Mouse (Mus musculus) C2C12 (cell line): ENCODE data around the gene Car14. TPM values are rescaled to one million over a fixed set of nuclear protein-coding genes. Genes with fewer than 3 reads are reported as not detected.
"Not testable (repeated sequence)": the region's sequence is repeated elsewhere in the genome, so short reads cannot be mapped to it uniquely, and the experiment has no call there.

ENCODE experiments used
- H3K27me3 ChIP-seq: one replicate; pipeline ENCODE4 v1.6.1; 2011; ENCODE audit not compliant: control insufficient read depth, insufficient read depth, insufficient read length
- H3K36me3 ChIP-seq: one replicate; pipeline ENCODE4 v1.6.1; 2011; ENCODE audit not compliant: control insufficient read depth, insufficient read depth
- H3K4me3 ChIP-seq: one replicate; pipeline ENCODE4 v1.5.1; 2011; ENCODE audit warnings: mild to moderate bottlenecking, control low read depth; ENCODE audit not compliant: poor library complexity, insufficient read depth, severe bottlenecking
- H3K79me2 ChIP-seq: one replicate; pipeline ENCODE4 v1.6.1; 2011; ENCODE audit not compliant: control insufficient read depth, insufficient read depth
- H3K79me3 ChIP-seq: one replicate; pipeline ENCODE4 v1.6.1; 2011; ENCODE audit warnings: low read depth, control low read depth
- H3ac ChIP-seq: one replicate; pipeline ENCODE3; 2011; ENCODE audit warnings: low read depth; ENCODE audit not compliant: control insufficient read depth, insufficient read length
- CEBPB ChIP-seq: IDR thresholded peaks from one replicate; pipeline ENCODE4 v1.6.1; 2011; ENCODE audit warnings: low read depth, mild to moderate bottlenecking, control low read depth, moderate library complexity
- CTCF ChIP-seq: IDR thresholded peaks from one replicate; pipeline ENCODE4 v1.5.1; 2011; ENCODE audit not compliant: control insufficient read depth, insufficient read depth, insufficient read length
- FOSL1 ChIP-seq: IDR thresholded peaks from one replicate; pipeline ENCODE4 v1.8.0; 2011; ENCODE audit warnings: mild to moderate bottlenecking, low read length; ENCODE audit not compliant: poor library complexity, insufficient read depth, severe bottlenecking
- MAX ChIP-seq: IDR thresholded peaks from one replicate; pipeline ENCODE4 v1.6.1; 2011; ENCODE audit warnings: mild to moderate bottlenecking, control low read depth
- MYOD1 ChIP-seq: IDR thresholded peaks from one replicate; pipeline ENCODE4 v1.6.1; 2011; ENCODE audit warnings: low read depth; ENCODE audit not compliant: control insufficient read depth, insufficient read length
- MYOG ChIP-seq: IDR thresholded peaks from one replicate; pipeline ENCODE4 v1.6.1; 2011; ENCODE audit not compliant: control insufficient read depth, insufficient read length; ENCODE audit errors: extremely low read depth
- USF1 ChIP-seq: IDR thresholded peaks from one replicate; pipeline ENCODE4 v1.6.1; 2011; ENCODE audit warnings: low read depth, mild to moderate bottlenecking, control low read depth, moderate library complexity
- polyA plus RNA-seq: library from polyadenylated mRNA; unstranded; fragments of >200 nt; fragmentation: generic; extraction: Trizol; gene quantifications from one replicate; pipeline ENCODE4 v1.2.1, GENCODE M21; 2012; ENCODE audit warnings: missing spikeins

Gene Car14
- polyA plus RNA-seq, 1 experiment = not detected

DNA sequence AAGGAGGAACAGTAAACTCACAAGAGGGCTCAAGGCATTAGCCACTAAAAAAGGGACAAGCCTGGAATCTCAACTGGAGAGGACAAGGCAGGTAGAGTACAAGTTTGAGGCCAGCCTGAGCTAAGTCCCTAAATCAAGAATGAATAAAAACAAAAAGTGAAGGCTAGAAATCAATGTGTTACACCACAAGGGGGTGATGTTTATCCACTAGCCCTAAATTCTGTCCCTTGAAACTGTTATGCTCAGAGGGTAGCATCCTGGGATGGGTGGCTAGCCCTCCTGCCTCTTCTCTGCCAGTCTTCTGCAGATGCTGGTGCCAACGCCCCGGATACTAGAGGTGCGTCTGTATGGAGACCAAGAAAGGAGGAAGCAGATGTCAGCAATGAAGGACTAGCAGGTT lies 44.2 kb downstream of the Car14 start:
- Histone ChIP-seq H3K27me3 (no peaks in the 10 kb centered on the region), H3ac (no peak overlapping the region)

DNA sequence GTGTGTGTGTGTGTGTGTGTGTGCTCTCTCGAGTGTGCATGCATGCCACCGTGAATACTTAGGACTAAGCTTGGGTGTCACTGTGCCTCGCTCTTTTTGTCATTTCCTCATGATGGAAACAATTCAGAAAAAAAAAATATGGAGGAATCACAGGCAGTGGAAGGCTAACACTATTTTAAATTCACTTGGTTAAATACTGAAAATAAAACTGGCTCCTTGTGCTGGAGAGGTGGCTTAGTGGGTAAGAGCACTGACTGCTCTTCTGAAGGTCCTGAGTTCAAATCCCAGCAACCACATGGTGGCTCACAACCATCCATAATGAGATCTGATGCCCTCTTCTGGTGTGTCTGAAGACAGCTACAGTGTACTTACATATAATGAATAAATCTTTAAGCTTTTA lies 46.2 kb downstream of the Car14 start:
- Histone ChIP-seq H3K79me2 (peaks cover 23% of the 10 kb centered on the region), H3K79me3 (peaks cover 17% of the 10 kb centered on the region)
- not testable (repeated sequence) for H3K36me3 ChIP-seq, H3K4me3 ChIP-seq, H3ac ChIP-seq, H3K27me3 ChIP-seq

More for the DNA sequence above, 44.2 kb downstream of the Car14 start:
- Histone ChIP-seq H3K36me3 (peaks cover 4% of the 10 kb centered on the region), H3K79me2 (peaks cover 3% of the 10 kb centered on the region), H3K4me3 (no peak overlapping the region), H3K79me3 (no peaks in the 10 kb centered on the region)
- TF ChIP-seq FOSL1 = no peak
- no peak for TF ChIP-seq MYOD1
- no peak for TF ChIP-seq USF1
- TF ChIP-seq MYOG = no peak
- no peak for TF ChIP-seq MAX
- TF ChIP-seq CEBPB = no peak
- no peak for TF ChIP-seq CTCF

GRCm38 (mm10) chr3:95857050-95857449 lies 47.4 kb downstream of the Car14 start:
- H3K4me3 ChIP-seq = not testable (repeated sequence)

GRCm38 (mm10) chr3:95856115-95856514 lies 48.4 kb downstream of the Car14 start:
- H3K27me3 ChIP-seq = no peaks in the 10 kb centered on the region
- H3K4me3 ChIP-seq = peak overlapping the region; percentile 89
- H3K36me3 ChIP-seq = peaks cover 26% of the 10 kb centered on the region
- H3ac ChIP-seq = peak overlapping the region; percentile 16
- TF ChIP-seq MYOD1 (no peak), MAX (no peak), MYOG (no peak), USF1 (no peak), CEBPB (no peak), FOSL1 (no peak), CTCF (no peak)
- peaks cover 25% of the 10 kb centered on the region for H3K79me3 ChIP-seq
- H3K79me2 ChIP-seq = peaks cover 28% of the 10 kb centered on the region

More at GRCm38 (mm10) chr3:95857050-95857449, 47.4 kb downstream of the Car14 start:
- H3ac ChIP-seq, H3K27me3 ChIP-seq: not testable (repeated sequence)
- H3K36me3 ChIP-seq = peaks cover 17% of the 10 kb centered on the region
- H3K79me3 ChIP-seq = peaks cover 20% of the 10 kb centered on the region
- H3K79me2 ChIP-seq = peaks cover 28% of the 10 kb centered on the region

GRCm38 (mm10) chr3:95855502-95856089 lies 48.9 kb downstream of the Car14 start, which contains the start of gene Prpf3:
Gene Prpf3 (minus strand): TSS chr3:95855885.
- peak within 1 kb of the TSS; percentile 89 for H3K4me3 ChIP-seq
- peaks cover 31% of the 10 kb centered on the region for H3K36me3 ChIP-seq
- H3K27me3 ChIP-seq = no peaks in the 10 kb centered on the region
- peak; percentile 89 for TF ChIP-seq MAX
- no peak for TF ChIP-seq CTCF
- TF ChIP-seq USF1 = peak; percentile 98
- no peak for TF ChIP-seq MYOG
- no peak for TF ChIP-seq FOSL1
- TF ChIP-seq MYOD1 = no peak
- no peak for TF ChIP-seq CEBPB
- H3K79me3 ChIP-seq = peaks cover 25% of the 10 kb centered on the region
- peaks cover 28% of the 10 kb centered on the region for H3K79me2 ChIP-seq
- H3ac ChIP-seq = peak within 1 kb of the TSS; percentile 74

DNA sequence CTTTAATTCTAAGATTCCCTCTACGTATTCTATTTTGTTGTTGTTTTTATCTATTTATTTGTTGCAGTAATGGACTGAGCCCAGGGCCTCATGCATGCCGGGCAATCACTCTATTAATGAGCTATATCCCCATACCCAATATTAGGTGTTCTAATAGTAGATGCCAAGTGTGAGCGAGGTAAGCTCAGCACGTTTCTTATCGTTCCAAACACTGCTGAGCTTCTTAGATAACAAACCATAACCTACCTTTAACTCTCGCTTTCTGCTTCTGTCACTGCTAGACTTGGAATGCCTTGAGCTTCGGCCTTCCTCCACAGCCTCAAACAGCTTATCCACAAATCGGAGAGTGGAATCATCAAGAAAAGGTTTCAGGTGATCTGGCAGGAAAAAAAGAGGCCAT lies 53.2 kb downstream of the Car14 start:
- H3K27me3 ChIP-seq = no peaks in the 10 kb centered on the region
- peaks cover 27% of the 10 kb centered on the region for H3K79me3 ChIP-seq
- no peak overlapping the region for H3K4me3 ChIP-seq
- peaks cover 74% of the 10 kb centered on the region for H3K36me3 ChIP-seq
- H3ac ChIP-seq = no peak overlapping the region
- no peak for TF ChIP-seq MAX
- no peak for TF ChIP-seq CTCF
- no peak for TF ChIP-seq CEBPB
- no peak for TF ChIP-seq FOSL1
- TF ChIP-seq MYOG = no peak
- TF ChIP-seq USF1 = no peak
- TF ChIP-seq MYOD1 = no peak
- peaks cover 28% of the 10 kb centered on the region for H3K79me2 ChIP-seq
